Mouse (Mus musculus): ENCODE measurements around the gene Pde4a.
"Not testable (repeated sequence)": the region's sequence is repeated elsewhere in the genome, so short reads cannot be mapped to it uniquely, and the experiment has no call there.

Gene Pde4a

DNA sequence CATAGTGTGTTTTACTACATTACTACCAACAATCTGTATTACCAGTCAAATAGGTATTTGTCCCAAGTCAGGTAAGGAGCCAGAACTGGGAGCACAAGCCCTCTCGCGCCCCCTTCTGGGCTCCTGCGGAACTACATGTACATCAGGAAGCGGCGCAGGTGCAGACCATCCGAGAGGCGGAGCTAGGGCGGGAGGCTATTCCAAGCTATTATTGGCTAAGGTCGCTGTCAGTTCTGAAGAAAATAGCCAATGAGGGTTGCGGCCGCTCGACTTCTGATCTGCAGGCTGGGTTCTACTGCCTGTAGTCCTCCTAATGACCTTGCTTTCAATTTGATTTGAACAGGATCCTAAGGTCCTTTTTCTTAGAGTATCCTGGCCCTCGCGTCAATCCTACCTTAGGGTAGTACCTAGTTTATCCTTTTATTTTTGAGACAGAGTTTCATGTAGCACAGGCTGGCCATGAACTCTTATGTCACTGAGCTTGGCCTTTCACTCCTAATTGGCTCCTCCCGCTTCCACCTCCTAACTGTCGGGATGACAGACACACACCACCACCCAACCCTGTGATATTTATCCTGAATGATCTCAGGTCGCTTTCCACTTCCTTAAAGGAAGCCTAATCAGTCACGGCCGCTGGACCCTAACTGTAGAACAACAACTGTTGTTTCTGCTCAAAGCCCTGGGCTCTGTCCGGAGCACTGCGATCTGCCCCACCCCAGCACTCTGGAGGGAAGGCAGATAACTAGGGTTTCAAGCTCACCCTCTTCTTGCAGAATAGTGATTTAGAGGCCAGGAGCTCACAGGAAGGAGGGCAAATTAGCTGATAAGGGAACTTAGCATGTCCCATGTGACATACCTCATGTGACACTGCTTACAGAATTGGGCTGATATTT, 55.2 kb downstream of the Pde4a start:
- DNase-seq = peak; percentile 98

DNA sequence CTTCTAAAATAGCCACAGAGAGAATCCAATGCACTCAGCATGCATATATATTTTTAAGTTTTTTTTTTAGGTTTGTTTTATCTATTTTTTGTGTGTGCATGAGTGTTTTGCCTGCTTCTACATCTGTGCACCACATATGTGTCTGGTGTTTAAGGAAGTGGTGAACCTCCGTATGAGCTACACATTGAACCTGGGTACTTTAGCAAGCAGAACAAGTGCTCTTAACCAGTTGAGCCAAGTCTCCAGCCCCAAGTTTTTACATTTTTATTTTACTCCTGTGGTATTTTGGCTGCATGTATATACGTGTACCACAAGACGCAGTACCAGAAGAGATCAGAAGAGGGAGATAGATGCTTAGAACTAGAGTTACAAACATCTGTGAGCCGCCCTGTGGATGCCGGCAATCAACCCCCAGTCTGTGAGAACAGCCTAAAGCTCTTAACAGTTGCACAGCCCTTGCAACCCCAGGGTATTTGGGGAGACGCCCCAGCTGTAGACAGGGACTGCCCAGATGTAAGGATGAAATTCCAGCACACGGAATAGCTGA, 55.9 kb downstream of the Pde4a start:
- DNase-seq = peak; percentile 83

DNA sequence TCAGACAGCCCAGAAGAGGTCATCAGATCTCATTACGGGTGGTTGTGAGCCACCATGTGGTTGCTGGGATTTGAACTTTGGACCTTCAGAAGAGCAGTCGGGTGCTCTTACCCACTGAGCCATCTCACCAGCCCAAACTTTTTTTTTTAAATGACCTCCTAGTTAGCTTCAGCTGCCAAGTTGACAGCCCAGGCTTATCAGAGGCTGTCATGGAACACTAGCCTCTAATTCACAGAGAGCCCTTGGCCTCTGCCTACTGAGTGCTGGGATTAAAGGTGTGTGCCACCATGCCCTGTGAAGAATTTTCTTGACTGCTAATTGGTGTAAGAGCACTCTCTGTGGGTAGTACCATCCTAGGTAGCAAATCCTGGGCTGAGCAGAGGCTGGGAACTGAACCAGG, 58.0 kb downstream of the Pde4a start:
- DNase-seq = not testable (repeated sequence)

DNA sequence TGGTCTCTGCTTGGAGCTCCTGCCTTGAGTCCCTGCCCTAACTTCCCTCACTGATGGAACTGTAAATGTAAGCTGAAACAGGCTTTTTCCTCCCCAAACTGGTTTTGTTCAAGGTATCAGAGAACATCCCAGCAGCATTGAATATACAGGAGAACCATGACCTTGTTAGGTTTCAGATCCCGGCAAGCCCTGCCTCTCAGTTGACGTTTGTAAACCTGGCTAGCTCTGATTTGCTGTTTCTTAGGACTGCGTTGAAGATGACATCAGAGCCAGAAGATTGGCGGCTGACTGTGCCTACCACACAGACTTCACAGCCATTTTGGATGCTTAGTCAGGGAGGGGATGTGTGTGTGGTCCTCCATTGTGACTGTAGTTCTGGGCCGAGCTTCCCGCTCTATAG, 58.4 kb downstream of the Pde4a start:
- DNase-seq = no peak

DNA sequence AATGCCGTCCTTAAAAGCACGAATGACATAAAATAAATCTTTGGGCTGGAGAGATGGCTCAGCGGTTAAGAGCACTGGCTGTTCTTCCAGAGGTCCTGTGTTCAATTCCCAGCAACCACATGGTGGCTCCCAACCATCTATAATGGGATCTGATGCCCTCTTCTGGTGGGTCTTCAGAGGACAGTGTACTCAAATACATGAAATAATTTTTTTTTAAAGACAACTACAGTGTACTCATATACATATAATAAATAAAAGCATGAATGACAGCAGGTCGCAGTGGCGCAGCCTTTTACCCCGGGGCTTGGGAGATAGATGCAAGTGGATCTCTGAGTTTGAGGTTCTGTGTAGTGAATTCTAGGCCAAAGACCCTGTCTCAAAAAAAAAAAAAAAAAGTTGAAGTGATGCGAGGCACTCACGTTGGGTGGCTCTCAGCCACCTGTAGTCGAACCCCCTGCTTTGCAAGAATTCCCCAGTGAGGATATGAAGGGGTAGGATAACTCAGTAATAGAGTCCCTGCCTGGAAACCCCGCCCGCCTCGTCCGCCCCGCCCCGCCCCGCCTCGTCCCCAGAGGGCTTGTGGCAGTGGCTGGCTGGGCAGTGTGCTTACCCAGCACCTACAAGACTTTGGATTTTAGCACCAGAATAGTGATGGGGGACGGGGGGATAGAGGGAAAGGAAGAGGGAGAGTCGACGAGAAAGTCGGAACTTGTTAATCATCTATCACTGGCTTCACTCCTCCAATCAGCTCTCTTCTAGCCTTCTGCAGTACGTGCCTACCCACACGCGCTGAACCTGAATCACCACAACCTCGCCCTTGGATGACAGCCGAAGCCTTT, 59.3 kb downstream of the Pde4a start:
- peak; percentile 56 for DNase-seq

DNA sequence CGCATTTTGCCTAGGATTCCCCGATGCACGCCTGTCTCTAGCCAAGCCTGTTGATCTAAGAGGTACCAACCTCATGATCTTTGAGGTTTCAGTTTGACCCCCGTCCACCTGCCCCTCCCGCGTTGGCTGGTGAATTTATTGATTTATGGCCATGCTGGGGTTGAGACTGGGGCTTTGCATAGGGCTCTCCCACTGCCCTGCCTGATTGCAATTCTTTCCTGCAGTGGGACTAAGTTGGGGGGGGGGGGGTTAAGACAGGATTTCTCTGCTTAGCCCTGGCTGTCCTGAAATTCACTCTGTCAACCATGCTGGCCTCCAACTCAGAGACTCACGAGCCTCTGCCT, 59.9 kb downstream of the Pde4a start:
- DNase-seq = no peak

DNA sequence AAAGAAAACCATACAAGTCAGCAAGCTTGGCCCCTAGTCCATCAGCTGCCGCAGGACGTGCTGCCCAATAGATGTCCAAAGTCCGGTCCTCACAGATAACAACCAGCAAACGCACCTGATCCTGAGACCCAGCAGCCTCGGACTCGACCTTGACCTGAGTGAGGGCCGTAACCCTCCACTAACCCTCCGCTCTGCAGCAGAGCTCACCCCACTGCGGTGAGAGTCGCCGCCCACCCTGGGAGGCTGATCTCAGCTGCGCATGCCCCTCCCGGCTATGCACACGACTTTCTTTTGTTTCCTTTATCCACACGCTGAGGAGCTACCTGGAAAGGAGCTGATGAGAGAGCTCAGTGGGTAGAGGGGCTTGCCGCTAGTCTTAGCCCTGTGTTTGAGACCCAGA, 61.8 kb downstream of the Pde4a start:
- DNase-seq = no peak

DNA sequence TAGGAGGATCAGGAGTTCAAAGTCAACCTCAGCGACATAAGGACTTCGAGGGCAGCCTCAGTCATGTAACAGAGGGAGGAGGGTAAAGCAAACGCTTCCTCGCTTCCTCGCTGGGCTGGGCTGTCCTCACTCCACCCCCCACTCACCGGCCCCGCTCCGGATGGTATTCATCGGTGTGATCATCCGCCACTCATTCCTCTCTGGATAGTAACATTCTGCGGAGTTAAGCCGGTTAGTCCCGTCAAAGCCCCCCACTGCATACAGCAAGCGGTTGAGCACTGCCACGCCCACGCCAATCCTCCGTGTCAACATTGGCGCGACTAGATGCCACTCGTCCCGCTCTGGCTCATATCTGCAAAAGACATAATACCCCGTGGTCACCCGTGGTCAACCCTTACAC, 66.0 kb downstream of the Pde4a start:
- no peak for DNase-seq

DNA sequence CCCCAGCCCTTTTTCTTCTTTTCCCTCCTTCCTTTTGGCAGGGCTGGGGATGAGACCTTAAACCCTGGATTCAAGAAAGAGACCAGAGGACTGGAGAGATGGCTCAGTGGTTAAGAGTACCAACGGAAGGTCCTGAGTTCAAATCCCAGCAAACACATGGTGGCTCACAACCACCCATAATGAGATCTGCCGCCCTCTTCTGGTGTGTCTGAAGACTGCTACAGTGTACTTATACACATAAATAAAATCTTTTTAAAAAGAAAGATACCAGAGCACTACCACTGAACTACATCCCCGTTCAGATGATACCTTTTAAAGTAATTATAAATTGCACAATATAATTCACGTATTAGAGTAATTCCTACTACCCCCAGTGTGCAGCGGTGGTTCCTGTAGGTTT, 67.4 kb downstream of the Pde4a start:
- DNase-seq = no peak

DNA sequence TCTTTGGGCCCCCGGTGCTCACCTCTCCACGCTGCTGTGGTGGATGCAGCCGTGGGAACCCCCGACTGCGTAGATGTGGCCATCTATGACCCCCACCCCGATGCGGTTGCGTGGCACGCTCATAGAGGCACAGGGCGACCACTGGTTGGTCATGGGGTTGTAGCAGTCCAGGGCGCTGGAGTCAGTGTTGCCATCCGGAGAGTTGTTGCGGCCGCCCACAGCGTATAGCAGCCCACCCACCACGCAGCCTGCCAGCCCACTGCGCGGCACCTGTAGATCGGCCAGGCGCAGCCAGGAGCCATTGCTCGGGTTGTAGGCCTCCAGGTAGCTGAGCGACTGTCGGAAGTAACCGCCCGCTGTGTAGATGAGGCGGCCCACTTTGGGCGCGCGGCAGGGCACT, 67.9 kb downstream of the Pde4a start:
- DNase-seq = no peak

DNA sequence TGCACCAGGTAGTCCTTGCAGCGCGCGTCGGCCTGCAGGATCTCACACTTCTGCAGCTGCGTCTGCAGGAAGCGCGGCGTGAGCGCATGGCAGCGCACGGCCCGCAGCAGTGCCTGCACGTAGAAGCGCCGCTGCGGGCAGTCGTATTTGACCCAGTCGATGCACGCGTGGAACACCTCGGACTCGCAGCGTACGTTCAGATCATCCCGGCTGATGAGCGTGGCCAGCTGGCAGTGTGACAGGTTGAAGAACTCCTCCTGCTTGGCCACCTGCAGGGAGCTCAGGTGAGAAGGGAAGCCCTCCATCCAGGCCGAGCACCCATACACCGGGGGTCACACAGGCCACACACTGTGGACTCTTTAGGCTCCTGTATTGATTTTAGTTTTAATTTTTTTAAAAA, 68.3 kb downstream of the Pde4a start:
- no peak for DNase-seq

DNA sequence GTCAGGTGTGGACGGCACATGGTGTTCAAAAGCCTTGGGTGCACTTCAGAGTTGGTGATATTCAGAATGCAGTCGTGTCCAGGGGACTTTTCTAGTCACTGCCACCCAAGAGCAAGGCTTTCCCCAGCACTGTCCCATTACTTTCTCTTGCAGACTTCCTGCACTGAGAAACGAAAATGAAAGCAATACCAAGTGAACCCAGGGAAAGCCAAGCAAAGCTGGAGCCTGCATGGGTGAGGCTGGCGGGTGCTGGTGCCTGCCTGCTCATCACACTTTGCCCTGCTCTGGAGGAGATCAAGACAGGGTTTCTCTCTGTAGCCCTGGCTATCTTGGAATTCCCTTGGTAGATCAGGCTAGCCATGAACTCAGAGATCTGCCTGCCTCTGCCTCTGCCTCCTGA, 69.8 kb downstream of the Pde4a start:
- DNase-seq = peak; percentile 37

DNA sequence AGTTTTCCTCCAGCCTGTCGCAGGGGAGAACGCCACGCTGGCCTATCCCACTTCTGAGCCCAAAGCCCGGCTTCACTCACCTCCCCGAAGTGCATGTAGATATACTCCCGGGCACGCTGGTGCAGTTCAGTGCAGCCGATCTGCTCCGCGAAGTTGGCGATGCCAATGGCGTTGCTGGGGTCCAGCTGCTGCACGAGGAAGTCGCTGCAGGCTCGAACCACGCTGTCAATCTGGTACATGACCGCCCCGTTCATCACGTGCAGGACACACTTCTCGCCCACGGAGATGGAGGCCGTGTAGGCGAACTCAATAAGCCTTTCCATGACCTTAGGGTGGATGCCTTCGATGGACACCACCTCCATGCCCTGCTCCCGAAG, 71.5 kb downstream of the Pde4a start:
- no peak for DNase-seq

DNA sequence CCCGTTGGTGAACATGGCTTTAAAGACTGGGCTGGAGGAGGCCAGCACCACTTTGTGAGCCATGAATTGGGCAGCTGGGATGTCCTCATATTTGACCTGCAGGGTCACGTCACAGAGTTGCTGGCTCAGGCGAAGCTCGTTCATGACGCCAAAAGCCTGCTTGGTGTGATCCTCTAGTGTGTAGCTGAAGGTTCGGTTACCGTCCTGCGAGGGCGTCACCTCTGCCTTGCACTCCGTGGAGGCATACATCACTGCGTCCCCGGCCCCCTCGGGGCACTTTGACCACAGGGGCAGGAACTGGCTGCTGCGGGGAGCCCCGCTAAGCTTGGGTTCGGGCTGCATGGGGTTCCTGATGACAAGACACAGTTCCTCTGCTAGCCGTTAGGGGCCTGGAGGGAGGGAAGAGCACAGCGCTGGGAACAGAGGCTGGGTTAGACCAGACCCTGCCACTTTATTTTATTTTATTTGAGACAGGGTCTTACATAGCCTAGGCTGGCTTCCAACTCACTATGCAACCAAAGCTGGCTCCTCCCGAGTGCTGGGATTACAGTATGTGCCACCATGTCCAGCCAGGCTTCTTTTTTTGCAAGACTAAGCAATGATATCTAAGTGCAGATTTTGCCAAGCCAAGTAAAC, 72.0 kb downstream of the Pde4a start:
- DNase-seq = no peak

DNA sequence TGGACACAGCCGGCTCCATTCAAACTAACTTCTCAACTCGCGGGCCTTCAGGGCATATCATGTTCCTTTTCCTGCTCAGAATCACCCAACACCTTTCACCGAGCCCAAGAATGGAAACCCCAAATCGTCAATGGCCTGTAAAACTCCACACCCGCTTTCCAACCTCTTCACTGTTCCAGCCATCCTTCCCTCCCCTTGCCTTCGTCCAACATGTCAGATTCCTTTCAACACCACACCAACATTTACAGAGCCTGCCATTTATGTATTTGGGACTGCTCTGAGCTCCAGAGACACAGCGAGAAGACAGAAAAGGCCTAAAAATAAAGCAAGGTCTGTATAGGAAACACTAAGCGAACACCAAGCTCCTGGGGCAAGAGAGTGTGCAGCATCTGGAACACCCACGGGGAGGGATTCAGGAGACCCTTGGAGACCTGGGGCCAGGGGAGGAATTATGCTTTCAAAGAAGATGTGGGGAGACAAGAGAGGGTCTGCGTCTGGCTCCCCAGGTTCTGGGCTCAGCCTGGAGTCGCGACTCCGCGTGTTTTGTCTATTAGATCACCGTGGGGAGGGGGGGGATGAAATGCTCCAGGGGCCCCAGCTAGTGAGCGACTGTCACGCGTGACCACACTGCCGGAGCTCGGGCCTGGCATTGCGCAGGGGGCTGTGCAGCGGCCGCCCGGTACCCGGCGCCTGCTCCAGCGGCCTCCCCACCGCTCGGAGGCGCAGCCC, 72.7 kb downstream of the Pde4a start:
- DNase-seq = peak; percentile 33

DNA sequence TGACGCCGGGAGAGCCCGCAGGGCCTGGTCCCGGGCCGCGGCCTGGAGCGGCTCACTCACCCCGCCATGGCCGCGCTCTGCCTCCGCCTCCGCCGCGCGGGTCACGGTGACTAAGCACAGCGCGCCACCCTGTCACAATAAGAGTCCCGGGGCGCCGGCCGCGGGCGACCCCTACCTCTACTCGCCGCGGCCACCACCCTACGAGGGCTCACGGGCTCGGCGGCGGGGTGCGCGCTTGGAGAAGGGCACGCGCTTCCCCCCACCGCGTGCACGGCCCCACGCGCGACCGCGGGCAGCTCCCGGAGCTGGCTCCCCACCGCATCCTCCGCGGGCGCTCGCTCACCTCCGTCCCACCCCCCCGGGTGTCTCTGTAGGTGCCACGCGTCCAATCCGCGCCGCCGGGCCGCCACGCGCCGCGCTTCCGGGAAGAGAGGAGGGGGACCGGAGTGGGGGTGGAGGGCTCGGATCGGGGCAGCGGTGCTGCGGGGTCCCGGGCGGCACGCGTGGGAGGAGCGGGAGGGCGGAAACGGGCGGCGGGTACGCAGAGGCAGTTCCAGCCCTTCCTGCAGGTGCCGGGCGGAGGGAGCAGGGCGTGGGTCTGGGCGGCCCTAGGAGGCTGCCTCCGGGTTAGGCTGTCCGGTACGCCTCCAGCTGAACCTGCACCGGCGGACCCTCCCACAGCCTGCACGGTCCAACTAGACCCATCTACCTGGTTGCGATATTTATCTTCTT, 73.4 kb downstream of the Pde4a start, which contains the start of gene Keap1:
Keap1 (minus strand) TSS at position 629 of the 732 bp plus-strand sequence.
- peak; percentile 82 for DNase-seq

DNA sequence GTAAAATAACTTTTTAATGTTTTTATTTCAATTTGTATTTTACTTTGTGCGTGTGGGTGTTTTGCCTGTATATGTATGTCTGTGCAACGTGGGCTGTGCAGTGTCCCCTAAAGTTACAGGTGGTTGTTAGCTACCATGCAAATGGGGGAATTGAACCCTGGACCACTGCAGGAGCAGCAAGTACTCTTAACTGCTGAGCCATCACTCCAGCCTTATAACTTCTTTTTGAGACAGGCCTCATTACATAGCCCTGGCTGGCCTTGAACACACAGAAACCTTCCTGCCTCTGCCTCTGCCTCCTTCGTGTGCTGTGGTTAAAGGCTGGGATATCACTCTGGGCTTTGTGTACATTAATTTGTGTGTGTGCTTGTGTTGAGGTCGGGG, 73.9 kb downstream of the Pde4a start:
- DNase-seq = no peak

DNA sequence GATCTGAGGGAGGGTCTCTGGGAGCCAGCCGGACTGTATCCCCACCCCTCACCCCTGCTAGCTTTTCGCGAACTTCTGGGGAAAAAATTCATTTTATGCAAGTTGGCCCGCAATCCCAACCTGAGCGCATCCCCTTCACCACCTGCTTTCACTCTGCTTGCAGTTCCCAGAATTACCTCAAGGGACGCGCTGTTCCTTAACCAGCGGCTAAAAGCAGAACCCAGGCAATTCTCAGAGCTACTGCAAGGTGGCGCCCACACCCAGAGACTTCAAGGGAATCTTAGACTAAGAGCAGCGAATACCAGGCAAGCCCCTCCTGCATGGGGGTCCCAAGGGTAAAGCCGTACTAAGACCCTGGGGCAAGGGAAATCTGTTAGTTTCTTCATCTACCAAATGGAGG, 75.8 kb downstream of the Pde4a start:
- peak; percentile 91 for DNase-seq

DNA sequence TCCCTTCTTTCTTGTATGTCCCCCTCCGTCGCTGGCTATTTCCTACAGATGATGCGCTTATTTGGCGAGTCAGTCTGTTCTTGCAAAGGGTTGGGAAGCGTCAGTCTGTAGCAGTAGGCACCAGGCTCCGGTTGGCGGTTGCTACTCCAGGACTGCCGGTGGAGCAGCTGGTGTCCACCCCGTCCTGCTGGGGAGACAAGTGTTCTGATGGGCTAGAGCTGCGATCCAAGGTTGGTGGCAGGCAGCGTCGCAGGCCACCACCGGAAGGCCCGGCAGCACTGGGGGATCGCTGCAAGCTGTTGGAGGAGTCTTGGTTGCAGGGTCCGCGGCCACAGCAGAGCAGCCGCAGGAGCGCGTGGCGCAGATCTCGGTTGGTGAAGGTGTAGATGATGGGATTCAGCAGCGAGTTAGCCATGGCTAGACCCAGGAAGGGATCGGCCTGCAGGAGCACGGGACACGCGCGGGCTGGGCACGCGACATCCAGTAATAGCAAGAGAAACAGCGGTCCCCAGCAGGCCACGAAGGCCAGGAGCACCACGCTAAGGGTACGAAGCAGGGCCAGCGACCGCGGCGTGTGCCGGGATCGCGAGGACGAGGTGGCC, 78.4 kb downstream of the Pde4a start:
- no peak for DNase-seq

DNA sequence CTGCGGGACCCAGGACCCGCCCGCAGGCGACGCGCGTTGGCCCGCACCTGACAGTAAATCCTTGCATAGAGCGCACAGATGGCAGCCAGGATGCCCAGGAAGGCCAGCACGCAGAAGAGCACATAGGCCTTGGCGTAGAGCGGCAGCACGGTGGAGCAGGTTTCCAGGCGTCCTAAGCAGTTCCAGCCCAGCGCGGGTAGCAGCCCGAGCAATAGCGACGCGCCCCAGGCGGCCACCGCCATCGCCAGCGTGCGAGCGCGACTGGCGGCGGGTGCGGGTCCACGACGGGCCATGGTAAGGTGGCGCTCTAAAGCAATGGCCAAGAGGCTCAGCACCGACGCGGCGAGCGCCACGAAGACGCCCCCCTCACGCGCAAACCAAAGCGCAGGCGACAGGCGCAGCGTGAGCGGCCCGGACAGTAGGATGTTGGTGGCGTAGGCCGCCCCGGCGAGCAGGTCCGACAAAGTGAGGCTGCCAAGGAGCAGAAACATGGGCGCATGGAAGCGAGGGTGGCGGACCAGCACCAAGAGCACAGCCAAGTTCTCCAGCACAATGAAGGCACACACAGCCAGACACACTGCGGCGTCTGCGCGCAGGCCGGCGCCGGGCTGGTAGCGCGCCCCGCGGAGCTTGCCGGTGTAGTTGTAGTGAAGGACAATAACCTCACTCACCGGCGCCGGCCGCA, 79.1 kb downstream of the Pde4a start:
- DNase-seq = no peak

DNA sequence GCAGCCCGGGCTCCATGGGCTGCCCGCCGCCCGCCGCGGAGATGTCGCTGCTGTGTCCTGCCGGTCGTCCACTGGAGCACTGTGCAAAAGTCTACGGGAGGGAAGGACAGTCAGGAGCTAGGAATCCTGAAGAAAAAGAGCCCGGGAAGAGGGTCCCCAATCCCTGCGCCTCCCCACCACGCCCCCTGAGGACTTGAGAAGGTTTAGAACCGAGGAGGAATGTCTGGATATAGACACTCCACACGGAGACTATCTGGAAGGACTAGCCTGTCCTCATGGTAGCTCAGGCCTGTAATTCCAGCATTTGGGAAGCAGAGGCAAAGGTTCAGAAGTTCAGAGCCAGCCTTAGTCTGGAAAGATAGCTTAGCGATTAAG, 79.6 kb downstream of the Pde4a start:
- no peak for DNase-seq
